In genomic region chr12:118661214-118661486, GRCm38 (mm10) we compare ENCODE assay signal across 12 mouse cellular contexts.
DNase-seq lines count a peak whose midpoint lies in the region; ATAC-seq and TF ChIP-seq lines count a peak whose summit lies in the region.
"Had no signal": no experiment of that assay in that cellular context is flagged by ENCODE, and none has a peak within 500 bp of the region (broad histone marks: within the 10 kb centered on the region; RNA-seq: fewer than 3 reads in every experiment).

No protein-coding gene starts in this region.

- H3K9ac ChIP-seq in heart, adult 2 months (ENCODE audit: low read depth, low read length) = no peak overlapping the region
- H3K9ac ChIP-seq in midbrain, embryonic 14.5 days (replicated peaks; ENCODE audit: low read length) = no peak overlapping the region
- H3K9ac ChIP-seq: liver, embryonic 14.5 days had no signal

- 0 out of 2 replicates have a peak, but pooled peaks have one; percentile 28 for ATAC-seq in midbrain, embryonic 14.5 days (ENCODE audit: low FRiP score, low TSS enrichment)

- no peaks in the 10 kb centered on the region for H3K4me1 ChIP-seq in heart, adult 2 months (ENCODE audit: control insufficient read depth, insufficient read depth, low read length)
- H3K4me1 ChIP-seq in hindbrain, embryonic 10.5 days (replicated peaks) = peaks cover 48% of the 10 kb centered on the region
- peaks cover 13% of the 10 kb centered on the region for H3K4me1 ChIP-seq in midbrain, embryonic 14.5 days (ENCODE audit: control insufficient read depth, insufficient read depth, low read length)

- TF ChIP-seq CTCF in heart, adult 2 months (IDR thresholded peaks at IDR 0.05) = no peak

- no peak overlapping the region for H3K4me3 ChIP-seq in heart, adult 2 months
- H3K4me3 ChIP-seq in hindbrain, embryonic 10.5 days = peak overlapping the region; percentile 39
- H3K4me3 ChIP-seq in midbrain, embryonic 14.5 days (replicated peaks; ENCODE audit: low read depth, low read length) = no peak overlapping the region

- H3K27ac ChIP-seq in heart, adult 2 months = no peak overlapping the region
- H3K27ac ChIP-seq in hindbrain, embryonic 10.5 days = peak overlapping the region; percentile 75
- H3K27ac ChIP-seq in midbrain, embryonic 14.5 days (replicated peaks; ENCODE audit: low read depth, low read length) = no peak overlapping the region
- H3K27ac ChIP-seq: liver, embryonic 14.5 days had no signal

- no peaks in the 10 kb centered on the region for H3K79me2 ChIP-seq in heart, adult 2 months (replicated peaks; ENCODE audit: control insufficient read depth, insufficient read depth, low read length)

- TF ChIP-seq EP300 in heart, adult 2 months (IDR thresholded peaks at IDR 0.05; ENCODE audit: insufficient read depth, low read depth, low read length) = no peak

- no peaks in the 10 kb centered on the region for H3K9me3 ChIP-seq in hindbrain, embryonic 10.5 days
- H3K9me3 ChIP-seq in midbrain, embryonic 14.5 days (ENCODE audit: control insufficient read depth, low read length) = no peaks in the 10 kb centered on the region
- H3K9me3 ChIP-seq: G1E had no signal

- peak overlapping the region; percentile 33 for H3K4me2 ChIP-seq in midbrain, embryonic 14.5 days (ENCODE audit: low read length)

- no peak for TF ChIP-seq POLR2A in heart, adult 2 months (IDR thresholded peaks at IDR 0.05; ENCODE audit: insufficient read depth, low read depth, low read length)

- WGBS in heart, adult 2 months = 30% methylated on average over 5 of the region's 5 CpGs
- 3% methylated on average over 5 of the region's 5 CpGs for WGBS in hindbrain, embryonic 10.5 days
- 0% methylated on average over 5 of the region's 5 CpGs for whole genome bisulfite sequencing in midbrain, embryonic 14.5 days

- H3K36me3 ChIP-seq in heart, adult 2 months (ENCODE audit: control insufficient read depth, insufficient read depth, low read length) = no peaks in the 10 kb centered on the region
- no peaks in the 10 kb centered on the region for H3K36me3 ChIP-seq in hindbrain, embryonic 10.5 days
- H3K36me3 ChIP-seq in midbrain, embryonic 14.5 days (ENCODE audit: control insufficient read depth, insufficient read depth, low read length) = no peaks in the 10 kb centered on the region
- H3K36me3 ChIP-seq: G1E had no signal

- intact Hi-C loops in heart, adult 2 months (cut with DNase I) = no loop called here

- H3K27me3 ChIP-seq in heart, adult 2 months (ENCODE audit: control insufficient read depth, insufficient read depth, low read length) = no peaks in the 10 kb centered on the region
- peaks cover 87% of the 10 kb centered on the region for H3K27me3 ChIP-seq in hindbrain, embryonic 10.5 days (ENCODE audit: insufficient read depth, poor library complexity, severe bottlenecking)
- H3K27me3 ChIP-seq in midbrain, embryonic 14.5 days (ENCODE audit: control insufficient read depth, insufficient read depth, low read length) = peaks cover 58% of the 10 kb centered on the region

- peak; percentile 4 for DNase-seq in heart, adult 11 months
- no peak for DNase-seq in heart, adult 2 months
- DNase-seq in embryo, embryonic 10.5 days (ENCODE audit: low spot score) = peak; percentile 80
- DNase-seq in hindbrain, embryonic 10.5 days (ENCODE audit: low spot score) = no peak
- peak; percentile 45 for DNase-seq in midbrain, embryonic 14.5 days
- no peak for DNase-seq in cerebellum, postnatal 25 days
- DNase-seq in adrenal gland, adult (ENCODE audit: inconsistent age in 2 of 2, low spot score in 1 of 2) = no peak
- DNase-seq in thymus, postnatal 0 days (ENCODE audit: low spot score) = no peak
- DNase-seq: adrenal gland, adult 2 months; cerebellum, adult 9-10 months had no signal

Comparison
In these comparisons a context has a peak if more than half of its experiments do, and no peak if none do; other contexts are left out.
1. DNase-seq: peak in heart, adult 11 months (single experiment), embryo, embryonic 10.5 days (single experiment) and midbrain, embryonic 14.5 days (single experiment); none in heart, adult 2 months (0 of 2), hindbrain, embryonic 10.5 days (single experiment), cerebellum, postnatal 25 days (0 of 2), adrenal gland, adult (0 of 2) and thymus, postnatal 0 days (single experiment).